Mouse (Mus musculus): ENCODE measurements around the gene Ube4b. TPM values are rescaled to one million over a fixed set of nuclear protein-coding genes. Genes with fewer than 3 reads are reported as not detected.

Gene Ube4b
- polyA plus RNA-seq, 1 experiment from 2014 or later = 72.2 TPM

DNA sequence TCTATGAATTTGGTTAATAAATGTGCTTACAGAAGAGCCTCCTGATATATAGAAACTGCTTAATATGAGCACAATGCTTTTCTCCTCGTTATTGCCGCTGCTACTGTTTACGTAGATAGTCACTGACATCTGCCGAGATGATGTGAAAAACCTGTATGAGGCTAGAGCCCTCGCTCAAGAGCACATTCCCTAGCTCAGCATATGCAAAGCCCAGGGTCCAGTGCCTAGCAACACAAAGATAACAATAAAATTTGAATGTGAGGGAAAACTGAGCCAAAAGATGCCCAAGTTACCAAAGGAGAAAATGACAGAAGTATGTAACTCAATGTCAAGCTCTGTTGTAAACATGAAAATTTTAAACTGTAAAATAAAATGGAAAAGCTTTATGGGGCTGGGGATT, 123.0 kb downstream of the Ube4b start:
- H3K4me1 ChIP-seq = peaks cover 17% of the 10 kb centered on the region
- no peaks in the 10 kb centered on the region for H3K27me3 ChIP-seq (ENCODE audit: low read depth, poor library complexity, severe bottlenecking)
- WGBS = 85% methylated on average over 5 of the region's 5 CpGs
- H3K36me3 ChIP-seq = no peaks in the 10 kb centered on the region
- H3K9me3 ChIP-seq (replicated peaks) = no peaks in the 10 kb centered on the region
- H3K4me3 ChIP-seq = no peak overlapping the region
- no peak overlapping the region for H3K27ac ChIP-seq
- no peak for DNase-seq (ENCODE audit: low spot score)

DNA sequence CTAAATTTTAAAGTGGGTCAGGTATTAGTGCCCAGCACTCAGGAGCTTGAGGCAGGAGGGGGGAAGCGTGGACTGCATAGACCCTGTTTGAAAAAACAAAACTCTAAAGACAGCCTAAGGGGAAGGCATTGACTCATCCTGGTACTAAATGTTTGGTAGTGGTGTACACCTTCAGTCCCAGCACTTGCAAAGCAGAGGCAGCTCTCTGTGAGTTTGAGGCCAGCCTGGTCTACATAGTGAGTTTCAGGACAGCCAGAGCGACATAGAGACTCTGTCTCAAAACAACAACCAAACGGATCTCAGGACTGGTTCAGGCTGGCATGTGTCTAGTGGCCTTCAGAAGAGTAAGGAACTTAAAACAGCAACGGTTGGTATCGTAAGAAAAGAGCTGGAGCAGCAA, 123.8 kb downstream of the Ube4b start:
- WGBS = 79% methylated on average over 5 of the region's 5 CpGs
- H3K27ac ChIP-seq = no peak overlapping the region
- H3K9me3 ChIP-seq (replicated peaks) = no peaks in the 10 kb centered on the region
- H3K4me1 ChIP-seq = peaks cover 12% of the 10 kb centered on the region
- no peaks in the 10 kb centered on the region for H3K36me3 ChIP-seq
- H3K4me3 ChIP-seq = no peak overlapping the region
- DNase-seq (ENCODE audit: low spot score) = no peak
- no peaks in the 10 kb centered on the region for H3K27me3 ChIP-seq (ENCODE audit: low read depth, poor library complexity, severe bottlenecking)

GRCm38 (mm10) chr4:149302136-149302535, 124.4 kb downstream of the Ube4b start:
- Histone ChIP-seq H3K4me1 (peaks cover 12% of the 10 kb centered on the region), H3K9me3 (replicated peaks) (no peaks in the 10 kb centered on the region), H3K4me3 (no peak overlapping the region), H3K36me3 (no peaks in the 10 kb centered on the region), H3K27ac (no peak overlapping the region), H3K27me3 (ENCODE audit: low read depth, poor library complexity, severe bottlenecking) (no peaks in the 10 kb centered on the region)
- no peak for DNase-seq (ENCODE audit: low spot score)
- WGBS = 77% methylated on average over 3 of the region's 3 CpGs

GRCm38 (mm10) chr4:149296501-149296900, 130.0 kb downstream of the Ube4b start:
- H3K4me1 ChIP-seq = peaks cover 19% of the 10 kb centered on the region
- DNase-seq (ENCODE audit: low spot score) = no peak
- H3K4me3 ChIP-seq = no peak overlapping the region
- peaks cover 7% of the 10 kb centered on the region for H3K36me3 ChIP-seq
- no peaks in the 10 kb centered on the region for H3K9me3 ChIP-seq (replicated peaks)
- WGBS = 93% methylated on average over 2 of the region's 2 CpGs
- H3K27me3 ChIP-seq (ENCODE audit: low read depth, poor library complexity, severe bottlenecking) = no peaks in the 10 kb centered on the region
- no peak overlapping the region for H3K27ac ChIP-seq

DNA sequence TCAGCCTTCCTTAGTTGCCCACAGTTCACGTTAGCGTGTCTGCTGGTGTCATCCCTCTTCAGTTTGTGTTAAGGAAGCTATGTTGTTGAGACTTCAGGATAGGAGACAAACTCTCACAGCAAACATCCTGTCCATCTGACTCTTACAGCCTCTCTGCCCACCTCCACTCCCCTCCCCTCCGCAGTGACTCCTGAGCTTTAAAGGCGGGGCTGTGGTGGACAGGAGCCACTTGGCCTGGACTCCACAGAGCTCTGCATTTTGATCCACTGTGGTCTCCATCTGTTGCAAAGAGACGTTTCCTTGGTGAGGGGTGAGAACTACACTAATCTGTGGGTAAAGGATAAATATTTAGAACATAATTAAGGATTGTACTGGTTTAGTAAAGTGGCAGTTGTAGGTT, 133.6 kb downstream of the Ube4b start:
- H3K4me3 ChIP-seq = no peak overlapping the region
- 74% methylated on average over 5 of the region's 5 CpGs for WGBS
- no peak for DNase-seq (ENCODE audit: low spot score)
- peaks cover 37% of the 10 kb centered on the region for H3K36me3 ChIP-seq
- H3K9me3 ChIP-seq (replicated peaks) = no peaks in the 10 kb centered on the region
- H3K4me1 ChIP-seq = peaks cover 19% of the 10 kb centered on the region
- no peaks in the 10 kb centered on the region for H3K27me3 ChIP-seq (ENCODE audit: low read depth, poor library complexity, severe bottlenecking)
- no peak overlapping the region for H3K27ac ChIP-seq

DNA sequence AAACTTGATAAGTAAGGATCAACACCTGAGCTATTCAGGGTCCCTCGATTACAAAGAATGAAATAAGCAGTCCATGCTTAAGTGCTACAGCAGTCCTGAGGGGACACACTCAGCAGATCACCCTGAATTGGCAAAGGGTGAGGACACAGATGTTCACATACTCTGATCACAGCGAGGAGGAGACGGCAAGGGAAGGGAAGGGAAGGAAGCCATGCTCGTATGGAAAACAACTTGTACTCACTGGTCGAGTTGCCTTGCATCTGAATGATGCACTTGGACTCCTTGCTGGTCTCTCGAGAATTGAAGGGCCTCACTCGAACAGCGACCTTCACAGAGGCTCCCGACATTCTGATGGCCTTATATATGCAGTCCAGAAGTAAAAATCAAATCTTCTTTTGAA, 135.5 kb downstream of the Ube4b start:
- 86% methylated on average over 9 of the region's 9 CpGs for WGBS
- Histone ChIP-seq H3K27me3 (ENCODE audit: low read depth, poor library complexity, severe bottlenecking) (no peaks in the 10 kb centered on the region), H3K4me3 (no peak overlapping the region), H3K36me3 (peaks cover 43% of the 10 kb centered on the region), H3K4me1 (peaks cover 19% of the 10 kb centered on the region), H3K9me3 (replicated peaks) (no peaks in the 10 kb centered on the region), H3K27ac (no peak overlapping the region)
- DNase-seq (ENCODE audit: low spot score) = no peak

DNA sequence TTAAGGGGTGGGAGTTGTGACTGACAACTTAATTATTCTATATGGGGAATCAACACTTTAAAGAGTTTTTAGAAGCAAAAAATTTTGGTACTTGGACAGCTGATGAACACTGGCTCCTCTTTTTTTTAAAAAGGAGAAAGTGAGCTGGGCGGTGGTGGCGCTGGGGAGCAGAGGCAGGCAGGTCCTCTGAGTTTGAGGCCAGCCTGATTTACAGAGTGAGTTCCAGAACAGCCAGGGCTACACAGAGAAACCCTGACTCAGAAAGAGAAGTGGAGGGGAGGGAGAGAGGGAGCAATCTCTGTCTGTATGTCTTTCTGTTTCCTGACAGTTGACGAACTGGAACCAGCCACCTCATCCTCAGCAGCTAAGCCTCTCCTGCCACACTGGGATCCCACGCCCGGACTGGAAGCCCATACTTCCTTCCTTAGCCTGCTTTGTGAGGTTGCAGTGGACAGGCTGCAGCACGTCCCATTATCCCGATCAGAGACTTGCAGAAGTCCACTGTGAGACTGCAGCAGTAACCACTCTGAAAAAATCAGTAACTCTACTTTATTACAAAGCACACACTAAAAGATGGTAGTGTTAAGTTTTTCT, 136.3 kb downstream of the Ube4b start:
- peaks cover 15% of the 10 kb centered on the region for H3K4me1 ChIP-seq
- H3K36me3 ChIP-seq = peaks cover 43% of the 10 kb centered on the region
- DNase-seq (ENCODE audit: low spot score) = no peak
- 86% methylated on average over 7 of the region's 7 CpGs for WGBS
- H3K27me3 ChIP-seq (ENCODE audit: low read depth, poor library complexity, severe bottlenecking) = no peaks in the 10 kb centered on the region
- H3K9me3 ChIP-seq (replicated peaks) = no peaks in the 10 kb centered on the region
- no peak overlapping the region for H3K27ac ChIP-seq
- no peak overlapping the region for H3K4me3 ChIP-seq

GRCm38 (mm10) chr4:149286287-149287137, 140.0 kb downstream of the Ube4b start:
- Histone ChIP-seq H3K9me3 (replicated peaks) (no peaks in the 10 kb centered on the region), H3K4me3 (no peak overlapping the region), H3K4me1 (no peaks in the 10 kb centered on the region), H3K27me3 (ENCODE audit: low read depth, poor library complexity, severe bottlenecking) (no peaks in the 10 kb centered on the region), H3K27ac (no peak overlapping the region), H3K36me3 (peaks cover 44% of the 10 kb centered on the region)
- WGBS = 83% methylated on average over 8 of the region's 8 CpGs
- DNase-seq (ENCODE audit: low spot score) = no peak

- DNase-seq (ENCODE audit: low spot score) = no peak
- WGBS = 94% methylated on average over 1 of the region's 1 CpGs
- Histone ChIP-seq H3K9me3 (replicated peaks) (no peaks in the 10 kb centered on the region), H3K27ac (no peak overlapping the region), H3K4me3 (no peak overlapping the region), H3K27me3 (ENCODE audit: low read depth, poor library complexity, severe bottlenecking) (no peaks in the 10 kb centered on the region), H3K36me3 (peaks cover 39% of the 10 kb centered on the region), H3K4me1 (no peaks in the 10 kb centered on the region)
These were observed 140.9 kb downstream of the Ube4b start for GRCm38 (mm10) chr4:149285691-149286090.

- Histone ChIP-seq H3K27me3 (ENCODE audit: low read depth, poor library complexity, severe bottlenecking) (no peaks in the 10 kb centered on the region), H3K4me1 (no peaks in the 10 kb centered on the region), H3K9me3 (replicated peaks) (no peaks in the 10 kb centered on the region), H3K27ac (no peak overlapping the region), H3K36me3 (peaks cover 16% of the 10 kb centered on the region), H3K4me3 (no peak overlapping the region)
- 95% methylated on average over 3 of the region's 3 CpGs for WGBS
- no peak for DNase-seq (ENCODE audit: low spot score)
These were observed 143.5 kb downstream of the Ube4b start for GRCm38 (mm10) chr4:149283018-149283417.

DNA sequence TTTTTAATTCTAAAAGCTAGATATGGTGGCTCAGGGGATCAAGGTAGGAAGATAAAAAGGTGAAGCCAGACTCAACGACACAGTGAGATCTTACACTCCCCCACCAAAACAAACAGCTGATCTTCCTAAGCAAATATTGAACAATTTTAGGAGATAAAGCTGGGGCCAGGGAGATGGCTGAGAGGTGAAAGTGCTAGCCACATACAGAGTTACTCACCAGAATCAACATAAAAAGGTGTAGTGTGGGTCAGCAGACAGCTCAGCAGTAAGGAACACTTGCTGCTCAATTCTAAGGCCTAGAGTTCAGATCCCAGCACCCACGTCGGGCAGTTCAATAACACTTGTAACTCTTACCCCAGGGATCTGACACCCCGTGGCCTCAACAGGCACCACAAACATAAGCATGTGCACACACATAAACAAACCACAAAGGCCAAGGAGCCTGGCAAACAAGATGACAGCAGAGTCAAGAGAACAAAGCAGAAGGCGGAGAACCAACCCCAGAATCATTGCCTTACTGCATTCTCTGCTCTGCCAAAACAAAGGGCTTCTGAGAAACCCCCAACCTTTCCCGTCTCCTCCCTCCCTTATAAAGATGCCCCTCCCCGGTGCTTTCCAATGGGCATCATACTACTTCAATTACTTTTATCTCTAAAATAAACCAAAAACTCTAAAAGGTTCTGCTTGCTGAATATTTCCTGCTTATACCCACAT, 144.4 kb downstream of the Ube4b start:
- H3K27me3 ChIP-seq (ENCODE audit: low read depth, poor library complexity, severe bottlenecking) = no peaks in the 10 kb centered on the region
- H3K4me1 ChIP-seq = no peaks in the 10 kb centered on the region
- H3K27ac ChIP-seq = no peak overlapping the region
- no peak for DNase-seq (ENCODE audit: low spot score)
- H3K36me3 ChIP-seq = peaks cover 15% of the 10 kb centered on the region
- no peak overlapping the region for H3K4me3 ChIP-seq
- no peaks in the 10 kb centered on the region for H3K9me3 ChIP-seq (replicated peaks)
- WGBS = 82% methylated on average over 7 of the region's 7 CpGs
